Mouse (Mus musculus): ENCODE results near the gene Eva1a. TPM values are rescaled to one million over a fixed set of nuclear protein-coding genes. Genes with fewer than 3 reads are reported as not detected.

Eva1a gene
- polyA plus RNA-seq, 1 experiment = 0.80 TPM

GRCm38 (mm10) chr6:82085313-82085908, 44.6 kb downstream of the Eva1a start:
- Histone ChIP-seq H3K27ac (ENCODE audit: control insufficient read depth, insufficient read depth, low read depth, low read length) (no peak overlapping the region), H3K36me3 (ENCODE audit: control insufficient read depth, insufficient read depth, low read length) (no peaks in the 10 kb centered on the region), H3K4me3 (ENCODE audit: control insufficient read depth, low read depth, low read length) (no peak overlapping the region), H3K27me3 (ENCODE audit: control insufficient read depth, insufficient read depth, low read length) (no peaks in the 10 kb centered on the region), H3K4me1 (ENCODE audit: control insufficient read depth, insufficient read depth, low read length) (no peaks in the 10 kb centered on the region)
- no peak for TF ChIP-seq CTCF (IDR thresholded peaks at IDR 0.05; ENCODE audit: control insufficient read depth, insufficient read depth, insufficient replicate concordance, low read depth, low read length)
- TF ChIP-seq POLR2A (IDR thresholded peaks at IDR 0.05; ENCODE audit: control insufficient read depth, low read depth, low read length) = no peak

GRCm38 (mm10) chr6:82088133-82088532, 47.3 kb downstream of the Eva1a start:
- Histone ChIP-seq H3K4me1 (ENCODE audit: control insufficient read depth, insufficient read depth, low read length) (peaks cover 6% of the 10 kb centered on the region; the same call in 1 of the 2 replicates), H3K27ac (ENCODE audit: control insufficient read depth, insufficient read depth, low read depth, low read length) (no peak overlapping the region), H3K27me3 (ENCODE audit: control insufficient read depth, insufficient read depth, low read length) (no peaks in the 10 kb centered on the region), H3K36me3 (ENCODE audit: control insufficient read depth, insufficient read depth, low read length) (no peaks in the 10 kb centered on the region), H3K4me3 (ENCODE audit: control insufficient read depth, low read depth, low read length) (no peak overlapping the region)
- TF ChIP-seq POLR2A (IDR thresholded peaks at IDR 0.05; ENCODE audit: control insufficient read depth, low read depth, low read length) = no peak
- TF ChIP-seq CTCF (IDR thresholded peaks at IDR 0.05; ENCODE audit: control insufficient read depth, insufficient read depth, insufficient replicate concordance, low read depth, low read length) = no peak

GRCm38 (mm10) chr6:82091773-82092172, 50.9 kb downstream of the Eva1a start:
- H3K27ac ChIP-seq (ENCODE audit: control insufficient read depth, insufficient read depth, low read depth, low read length) = no peak overlapping the region
- no peaks in the 10 kb centered on the region for H3K36me3 ChIP-seq (ENCODE audit: control insufficient read depth, insufficient read depth, low read length)
- no peak overlapping the region for H3K4me3 ChIP-seq (ENCODE audit: control insufficient read depth, low read depth, low read length)
- no peaks in the 10 kb centered on the region for H3K27me3 ChIP-seq (ENCODE audit: control insufficient read depth, insufficient read depth, low read length)
- no peak for TF ChIP-seq POLR2A (IDR thresholded peaks at IDR 0.05; ENCODE audit: control insufficient read depth, low read depth, low read length)
- no peak for TF ChIP-seq CTCF (IDR thresholded peaks at IDR 0.05; ENCODE audit: control insufficient read depth, insufficient read depth, insufficient replicate concordance, low read depth, low read length)
- H3K4me1 ChIP-seq (ENCODE audit: control insufficient read depth, insufficient read depth, low read length) = peaks cover 6% of the 10 kb centered on the region; the same call in 1 of the 2 replicates

- Histone ChIP-seq H3K27me3 (ENCODE audit: control insufficient read depth, insufficient read depth, low read length) (no peaks in the 10 kb centered on the region), H3K4me1 (ENCODE audit: control insufficient read depth, insufficient read depth, low read length) (no peaks in the 10 kb centered on the region), H3K27ac (ENCODE audit: control insufficient read depth, insufficient read depth, low read depth, low read length) (no peak overlapping the region), H3K36me3 (ENCODE audit: control insufficient read depth, insufficient read depth, low read length) (no peaks in the 10 kb centered on the region), H3K4me3 (ENCODE audit: control insufficient read depth, low read depth, low read length) (no peak overlapping the region)
- TF ChIP-seq CTCF (IDR thresholded peaks at IDR 0.05; ENCODE audit: control insufficient read depth, insufficient read depth, insufficient replicate concordance, low read depth, low read length) = no peak
- no peak for TF ChIP-seq POLR2A (IDR thresholded peaks at IDR 0.05; ENCODE audit: control insufficient read depth, low read depth, low read length)
Measured at GRCm38 (mm10) chr6:82097705-82098104, 56.9 kb downstream of the Eva1a start.

- TF ChIP-seq POLR2A (IDR thresholded peaks at IDR 0.05; ENCODE audit: control insufficient read depth, low read depth, low read length) (no peak), CTCF (IDR thresholded peaks at IDR 0.05; ENCODE audit: control insufficient read depth, insufficient read depth, insufficient replicate concordance, low read depth, low read length) (no peak)
- no peaks in the 10 kb centered on the region for H3K36me3 ChIP-seq (ENCODE audit: control insufficient read depth, insufficient read depth, low read length)
- no peak overlapping the region for H3K4me3 ChIP-seq (ENCODE audit: control insufficient read depth, low read depth, low read length)
- no peaks in the 10 kb centered on the region for H3K27me3 ChIP-seq (ENCODE audit: control insufficient read depth, insufficient read depth, low read length)
- no peak overlapping the region for H3K27ac ChIP-seq (ENCODE audit: control insufficient read depth, insufficient read depth, low read depth, low read length)
- H3K4me1 ChIP-seq (ENCODE audit: control insufficient read depth, insufficient read depth, low read length) = no peaks in the 10 kb centered on the region
Measured at GRCm38 (mm10) chr6:82098456-82098855, 57.6 kb downstream of the Eva1a start.

GRCm38 (mm10) chr6:82110473-82110872, 69.6 kb downstream of the Eva1a start:
- TF ChIP-seq POLR2A (IDR thresholded peaks at IDR 0.05; ENCODE audit: control insufficient read depth, low read depth, low read length) (no peak), CTCF (IDR thresholded peaks at IDR 0.05; ENCODE audit: control insufficient read depth, insufficient read depth, insufficient replicate concordance, low read depth, low read length) (no peak)
- Histone ChIP-seq H3K27ac (ENCODE audit: control insufficient read depth, insufficient read depth, low read depth, low read length) (no peak overlapping the region), H3K36me3 (ENCODE audit: control insufficient read depth, insufficient read depth, low read length) (no peaks in the 10 kb centered on the region), H3K27me3 (ENCODE audit: control insufficient read depth, insufficient read depth, low read length) (no peaks in the 10 kb centered on the region), H3K4me1 (ENCODE audit: control insufficient read depth, insufficient read depth, low read length) (no peaks in the 10 kb centered on the region), H3K4me3 (ENCODE audit: control insufficient read depth, low read depth, low read length) (no peak overlapping the region)

GRCm38 (mm10) chr6:82111111-82111510, 70.3 kb downstream of the Eva1a start:
- H3K27ac ChIP-seq (ENCODE audit: control insufficient read depth, insufficient read depth, low read depth, low read length) = no peak overlapping the region

More at GRCm38 (mm10) chr6:82111111-82111510, 70.3 kb downstream of the Eva1a start:
- Histone ChIP-seq H3K36me3 (ENCODE audit: control insufficient read depth, insufficient read depth, low read length) (no peaks in the 10 kb centered on the region), H3K27me3 (ENCODE audit: control insufficient read depth, insufficient read depth, low read length) (no peaks in the 10 kb centered on the region), H3K4me3 (ENCODE audit: control insufficient read depth, low read depth, low read length) (no peak overlapping the region), H3K4me1 (ENCODE audit: control insufficient read depth, insufficient read depth, low read length) (no peaks in the 10 kb centered on the region)
- TF ChIP-seq CTCF (IDR thresholded peaks at IDR 0.05; ENCODE audit: control insufficient read depth, insufficient read depth, insufficient replicate concordance, low read depth, low read length) (no peak), POLR2A (IDR thresholded peaks at IDR 0.05; ENCODE audit: control insufficient read depth, low read depth, low read length) (no peak)

Data from testis, adult 2 months (tissue).